Mouse (Mus musculus) lung, postnatal 0 days (tissue): ENCODE measurements around the gene Prr19.

Experiments used
- CTCF ChIP-seq: IDR thresholded peaks from 2 replicates; pipeline ENCODE4 v1.5.1; 2016; ENCODE audit warnings: antibody characterized with exemption, mild to moderate bottlenecking
- EP300 ChIP-seq: IDR thresholded peaks from 2 replicates; pipeline ENCODE4 v1.6.1; 2016; ENCODE audit warnings: antibody characterized with exemption, mild to moderate bottlenecking, control low read depth

DNA sequence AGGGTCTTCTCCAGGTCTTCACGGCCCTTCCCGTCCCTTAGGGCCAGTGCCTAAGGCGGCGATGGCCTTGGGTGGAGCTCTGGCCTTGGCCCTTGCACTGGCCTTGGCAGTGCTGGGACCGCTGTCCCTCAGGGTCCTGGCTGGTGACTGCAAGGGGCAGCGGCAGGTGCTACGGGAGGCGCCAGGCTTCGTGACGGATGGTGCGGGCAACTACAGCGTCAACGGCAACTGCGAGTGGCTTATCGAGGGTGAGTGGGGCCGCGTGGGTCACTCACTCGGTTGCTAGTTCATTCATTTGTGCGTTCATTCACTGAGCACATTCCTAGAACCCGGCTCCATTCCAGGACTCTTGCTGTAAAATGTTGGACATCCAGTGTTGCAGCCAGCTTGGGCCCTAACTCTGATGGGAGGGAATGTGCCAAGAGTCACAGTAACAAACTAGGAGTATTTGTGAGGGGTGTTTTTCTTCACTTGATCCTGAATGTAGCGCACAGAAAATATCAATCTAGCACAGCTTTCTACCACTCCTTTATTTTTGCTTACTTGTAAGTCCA, 16.3 kb downstream of the Prr19 start:
- TF ChIP-seq CTCF (no peak), EP300 (no peak)
